Mouse (Mus musculus): ENCODE measurements at regions not wholly inside any gene's neighbourhood (a gene's known extent, or its start where the extent isn't known, plus 50 kb on each side); places are given as distances from the start of the nearest gene placed in this dataset.
"Not testable (repeated sequence)": the region's sequence is repeated elsewhere in the genome, so short reads cannot be mapped to it uniquely, and the experiment has no call there.

GRCm38 (mm10) chr8:7323067-7323675 lies 1337.9 kb downstream of the Efnb2 start:
- no peak overlapping the region for H3K9ac ChIP-seq
- no peaks in the 10 kb centered on the region for H3K27me3 ChIP-seq (ENCODE audit: insufficient read depth, low read length)
- ATAC-seq (ENCODE audit: insufficient read depth): no peak
- no peaks in the 10 kb centered on the region for H3K4me1 ChIP-seq (ENCODE audit: insufficient read depth)
- no peak overlapping the region for H3K27ac ChIP-seq (ENCODE audit: low read depth)
- no peaks in the 10 kb centered on the region for H3K9me3 ChIP-seq (ENCODE audit: low read depth, low read length)
- 41% methylated on average over 3 of the region's 3 CpGs for WGBS
- no peaks in the 10 kb centered on the region for H3K36me3 ChIP-seq (ENCODE audit: insufficient read depth)
- no peak overlapping the region for H3K4me3 ChIP-seq (ENCODE audit: low read depth, low read length)
- no peak overlapping the region for H3K4me2 ChIP-seq
- DNase-seq: no peak
- no peak for TF ChIP-seq CTCF (IDR thresholded peaks at IDR 0.05; ENCODE audit: low read depth)

- TF ChIP-seq CTCF (IDR thresholded peaks at IDR 0.05; ENCODE audit: low read depth): no peak
- 62% methylated on average over 12 of the region's 12 CpGs for WGBS
- H3K9ac ChIP-seq: no peak overlapping the region
- no peaks in the 10 kb centered on the region for H3K9me3 ChIP-seq (ENCODE audit: low read depth, low read length)
- no peaks in the 10 kb centered on the region for H3K4me1 ChIP-seq (ENCODE audit: insufficient read depth)
- no peak overlapping the region for H3K4me2 ChIP-seq
- DNase-seq: no peak
- H3K36me3 ChIP-seq (ENCODE audit: insufficient read depth): no peaks in the 10 kb centered on the region
- no peak overlapping the region for H3K27ac ChIP-seq (ENCODE audit: low read depth)
- no peak for ATAC-seq (ENCODE audit: insufficient read depth)
- no peaks in the 10 kb centered on the region for H3K27me3 ChIP-seq (ENCODE audit: insufficient read depth, low read length)
- no peak overlapping the region for H3K4me3 ChIP-seq (ENCODE audit: low read depth, low read length)
Measured at GRCm38 (mm10) chr8:7322376-7323066, 1338.5 kb downstream of the Efnb2 start.

- DNase-seq (peak; percentile 15), ATAC-seq (ENCODE audit: insufficient read depth) (no peak)
- no peak overlapping the region for H3K4me2 ChIP-seq
- H3K27ac ChIP-seq (ENCODE audit: low read depth): no peak overlapping the region
- no peaks in the 10 kb centered on the region for H3K9me3 ChIP-seq (ENCODE audit: low read depth, low read length)
- no peaks in the 10 kb centered on the region for H3K36me3 ChIP-seq (ENCODE audit: insufficient read depth)
- 71% methylated on average over 4 of the region's 4 CpGs for WGBS
- H3K4me3 ChIP-seq (ENCODE audit: low read depth, low read length): no peak overlapping the region
- H3K27me3 ChIP-seq (ENCODE audit: insufficient read depth, low read length): no peaks in the 10 kb centered on the region
- H3K9ac ChIP-seq: no peak overlapping the region
- H3K4me1 ChIP-seq (ENCODE audit: insufficient read depth): no peaks in the 10 kb centered on the region
- no peak for TF ChIP-seq CTCF (IDR thresholded peaks at IDR 0.05; ENCODE audit: low read depth)
Measured at GRCm38 (mm10) chr8:7316806-7317355, 1344.2 kb downstream of the Efnb2 start.

GRCm38 (mm10) chr8:7309239-7309638 lies 1351.8 kb downstream of the Efnb2 start:
- ATAC-seq (ENCODE audit: insufficient read depth): no peak
- WGBS: 66% methylated on average over 2 of the region's 2 CpGs
- Histone ChIP-seq H3K4me2 (no peak overlapping the region), H3K4me3 (ENCODE audit: low read depth, low read length) (no peak overlapping the region), H3K9ac (no peak overlapping the region), H3K9me3 (ENCODE audit: low read depth, low read length) (no peaks in the 10 kb centered on the region), H3K4me1 (ENCODE audit: insufficient read depth) (no peaks in the 10 kb centered on the region), H3K36me3 (ENCODE audit: insufficient read depth) (no peaks in the 10 kb centered on the region), H3K27me3 (ENCODE audit: insufficient read depth, low read length) (no peaks in the 10 kb centered on the region), H3K27ac (ENCODE audit: low read depth) (no peak overlapping the region)
- TF ChIP-seq CTCF (IDR thresholded peaks at IDR 0.05; ENCODE audit: low read depth): no peak
- no peak for DNase-seq

GRCm38 (mm10) chr8:7289361-7289760 lies 1371.7 kb downstream of the Efnb2 start:
- WGBS: 37% methylated on average over 7 of the region's 7 CpGs
- DNase-seq: no peak
- no peak overlapping the region for H3K4me2 ChIP-seq

GRCm38 (mm10) chr8:7286581-7286980 lies 1374.5 kb downstream of the Efnb2 start:
- H3K27ac ChIP-seq (ENCODE audit: low read depth): no peak overlapping the region
- TF ChIP-seq CTCF (IDR thresholded peaks at IDR 0.05; ENCODE audit: low read depth): no peak
- ATAC-seq (ENCODE audit: insufficient read depth) (no peak), DNase-seq (no peak)
- H3K9ac ChIP-seq: no peak overlapping the region
- H3K4me2 ChIP-seq: no peak overlapping the region
- no peak overlapping the region for H3K4me3 ChIP-seq (ENCODE audit: low read depth, low read length)
- H3K36me3 ChIP-seq (ENCODE audit: insufficient read depth): no peaks in the 10 kb centered on the region
- H3K27me3 ChIP-seq (ENCODE audit: insufficient read depth, low read length): no peaks in the 10 kb centered on the region
- no peaks in the 10 kb centered on the region for H3K4me1 ChIP-seq (ENCODE audit: insufficient read depth)
- H3K9me3 ChIP-seq (ENCODE audit: low read depth, low read length): no peaks in the 10 kb centered on the region
- WGBS: 77% methylated on average over 1 of the region's 1 CpGs

More at GRCm38 (mm10) chr8:7289361-7289760, 1371.7 kb downstream of the Efnb2 start:
- TF ChIP-seq CTCF (IDR thresholded peaks at IDR 0.05; ENCODE audit: low read depth): no peak
- Histone ChIP-seq H3K36me3 (ENCODE audit: insufficient read depth) (no peaks in the 10 kb centered on the region), H3K9ac (no peak overlapping the region), H3K4me1 (ENCODE audit: insufficient read depth) (no peaks in the 10 kb centered on the region), H3K9me3 (ENCODE audit: low read depth, low read length) (no peaks in the 10 kb centered on the region), H3K4me3 (ENCODE audit: low read depth, low read length) (no peak overlapping the region), H3K27ac (ENCODE audit: low read depth) (no peak overlapping the region), H3K27me3 (ENCODE audit: insufficient read depth, low read length) (no peaks in the 10 kb centered on the region)
- ATAC-seq (ENCODE audit: insufficient read depth): no peak

GRCm38 (mm10) chr8:7267406-7267805 lies 1393.6 kb downstream of the Efnb2 start:
- H3K9ac ChIP-seq: no peak overlapping the region
- ATAC-seq (ENCODE audit: insufficient read depth) (no peak), DNase-seq (no peak)
- no peak for TF ChIP-seq CTCF (IDR thresholded peaks at IDR 0.05; ENCODE audit: low read depth)
- WGBS: 85% methylated on average over 3 of the region's 3 CpGs
- no peaks in the 10 kb centered on the region for H3K9me3 ChIP-seq (ENCODE audit: low read depth, low read length)
- H3K36me3 ChIP-seq (ENCODE audit: insufficient read depth): no peaks in the 10 kb centered on the region
- no peaks in the 10 kb centered on the region for H3K4me1 ChIP-seq (ENCODE audit: insufficient read depth)
- no peaks in the 10 kb centered on the region for H3K27me3 ChIP-seq (ENCODE audit: insufficient read depth, low read length)
- H3K4me3 ChIP-seq (ENCODE audit: low read depth, low read length): no peak overlapping the region
- no peak overlapping the region for H3K4me2 ChIP-seq
- no peak overlapping the region for H3K27ac ChIP-seq (ENCODE audit: low read depth)

GRCm38 (mm10) chr8:7254336-7254735 lies 1406.7 kb downstream of the Efnb2 start:
- not testable (repeated sequence) for DNase-seq; H3K27me3 ChIP-seq (ENCODE audit: insufficient read depth, low read length); H3K27ac ChIP-seq (ENCODE audit: low read depth); ATAC-seq (ENCODE audit: insufficient read depth); H3K9me3 ChIP-seq (ENCODE audit: low read depth, low read length); H3K9ac ChIP-seq; H3K4me3 ChIP-seq (ENCODE audit: low read depth, low read length); H3K4me2 ChIP-seq; H3K36me3 ChIP-seq (ENCODE audit: insufficient read depth); H3K4me1 ChIP-seq (ENCODE audit: insufficient read depth)
- WGBS: 89% methylated on average over 9 of the region's 9 CpGs
